Mouse (Mus musculus): ENCODE data around the gene Cspg4. TPM values are rescaled to one million over a fixed set of nuclear protein-coding genes. Genes with fewer than 3 reads are reported as not detected.
A peak's percentile ranks its signal among the peaks of the same experiment; 100 is the strongest.
"Not testable (repeated sequence)": the region's sequence is repeated elsewhere in the genome, so short reads cannot be mapped to it uniquely, and the experiment has no call there.

Gene Cspg4
- total RNA-seq, 2 experiments from 2014 or later, result 22.0 to 31.7 TPM

DNA sequence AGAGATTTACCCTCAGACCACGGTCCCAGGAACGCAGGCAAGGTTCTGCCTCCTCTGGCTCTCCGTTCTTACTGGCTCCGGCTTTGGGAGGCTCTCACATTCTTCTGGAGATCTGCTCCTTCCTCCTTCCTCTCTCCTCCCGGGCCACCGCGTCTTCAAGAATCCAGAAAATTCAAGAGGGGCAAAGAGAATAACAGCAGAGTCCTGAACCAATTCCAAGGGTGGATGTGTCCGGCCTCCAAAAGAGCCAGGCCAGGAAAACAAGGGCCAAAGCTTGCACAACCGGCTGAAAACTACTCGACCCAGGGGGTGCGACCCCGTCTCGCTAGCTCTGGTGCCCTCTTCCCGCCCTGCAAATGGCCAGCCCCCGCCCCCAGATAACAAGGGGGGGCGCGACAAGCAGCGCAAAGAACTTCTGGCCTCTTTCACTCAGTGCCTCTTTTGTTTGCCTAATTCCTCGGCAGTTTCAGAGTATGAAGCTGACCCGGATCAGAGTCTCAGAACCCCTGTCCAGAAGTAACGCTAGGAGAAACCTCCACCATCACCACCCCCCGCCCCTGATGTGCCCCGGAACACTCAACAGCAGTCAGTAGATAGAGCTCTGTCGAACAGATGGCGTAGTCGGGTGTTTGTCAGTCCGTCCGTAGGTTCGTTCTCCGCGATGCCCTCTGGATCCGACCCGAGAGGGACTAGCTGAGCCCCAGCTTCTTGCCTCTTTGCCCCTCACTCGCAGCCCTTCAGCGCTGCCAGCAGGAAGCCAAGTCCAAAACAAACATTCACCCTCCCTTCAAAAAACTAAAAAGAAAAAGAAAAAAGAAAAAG lies 62.6 kb downstream of the Cspg4 start:
- peak; percentile 31 for DNase-seq

DNA sequence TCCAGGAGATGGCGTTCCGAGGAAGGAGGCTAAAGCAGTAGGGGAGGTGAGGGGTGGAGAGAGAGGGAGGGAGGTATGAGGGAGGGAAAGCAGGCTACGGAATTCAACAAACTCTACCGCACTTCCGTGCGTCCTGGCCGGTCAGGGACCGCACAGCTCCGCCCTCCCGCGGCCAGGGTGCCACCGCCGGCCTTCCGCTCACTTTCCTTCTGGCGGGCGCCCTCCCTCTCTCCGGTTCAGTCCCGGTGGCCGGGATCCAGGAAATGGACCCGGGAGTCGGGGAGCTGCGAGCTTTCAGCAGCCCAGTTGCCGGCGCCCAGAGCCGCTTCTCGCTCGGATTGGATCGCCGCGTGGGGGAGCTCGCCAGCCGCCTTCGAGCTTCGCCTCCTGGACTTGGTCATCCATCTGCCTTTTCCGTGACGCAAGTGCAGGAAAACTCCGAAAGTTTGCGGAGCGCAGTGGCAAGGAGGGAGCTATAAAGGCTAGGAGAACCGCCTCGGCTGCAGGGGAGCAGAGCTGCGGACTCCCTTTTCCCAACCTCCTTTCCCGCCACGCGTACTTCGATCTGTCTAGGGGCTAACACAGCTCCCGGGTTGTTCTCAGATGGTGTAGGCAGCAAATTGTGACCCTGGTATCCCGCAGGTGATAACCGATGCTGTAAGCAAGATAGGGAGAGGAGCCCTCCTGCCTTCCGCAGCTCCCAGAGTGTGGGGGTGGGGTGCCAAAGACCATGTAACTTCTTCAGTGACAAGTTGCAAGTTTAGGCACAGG lies 63.4 kb downstream of the Cspg4 start, which contains the start of gene Snx33:
Snx33 (minus strand) TSS at position 331 of the 771 bp plus-strand sequence.
- DNase-seq, result peak; percentile 97

DNA sequence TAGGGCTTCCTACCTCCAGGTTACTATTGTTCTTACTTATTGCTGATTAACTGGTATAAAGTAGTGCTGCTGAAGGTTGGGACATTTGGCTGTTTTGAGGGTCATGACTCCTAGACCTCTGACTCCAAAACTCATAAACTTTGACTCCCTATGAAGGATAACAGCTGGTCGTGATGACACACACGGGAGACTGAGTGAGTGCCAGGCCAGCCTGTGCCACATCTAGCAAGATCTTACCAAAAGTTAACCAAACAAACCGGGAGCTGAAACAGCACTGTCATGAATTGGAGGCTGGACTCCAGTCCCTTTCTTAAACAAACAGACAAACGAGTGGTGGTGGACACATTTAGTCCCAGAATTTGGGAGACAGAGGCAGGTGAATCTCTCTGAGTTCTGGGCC lies 64.7 kb downstream of the Cspg4 start:
- no peak for DNase-seq

DNA sequence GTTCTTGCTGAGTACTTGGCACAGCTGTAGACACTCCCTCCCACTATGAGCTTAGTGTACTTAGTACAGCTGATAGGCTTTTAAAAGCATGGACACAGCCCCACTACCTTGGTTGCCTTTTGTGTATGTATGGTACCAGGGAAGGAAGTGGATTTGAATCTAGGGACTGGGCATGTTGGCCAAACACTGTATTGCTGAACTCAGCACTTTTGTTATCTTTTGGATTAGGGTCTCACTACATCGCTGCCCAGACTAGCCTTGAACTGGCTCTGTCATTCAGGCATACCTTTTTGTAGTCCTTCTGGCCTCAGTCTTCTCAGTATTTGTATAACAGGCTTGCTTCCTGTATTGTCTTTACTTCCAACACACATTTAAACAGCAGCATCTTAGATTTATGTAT lies 65.7 kb downstream of the Cspg4 start:
- no peak for DNase-seq

DNA sequence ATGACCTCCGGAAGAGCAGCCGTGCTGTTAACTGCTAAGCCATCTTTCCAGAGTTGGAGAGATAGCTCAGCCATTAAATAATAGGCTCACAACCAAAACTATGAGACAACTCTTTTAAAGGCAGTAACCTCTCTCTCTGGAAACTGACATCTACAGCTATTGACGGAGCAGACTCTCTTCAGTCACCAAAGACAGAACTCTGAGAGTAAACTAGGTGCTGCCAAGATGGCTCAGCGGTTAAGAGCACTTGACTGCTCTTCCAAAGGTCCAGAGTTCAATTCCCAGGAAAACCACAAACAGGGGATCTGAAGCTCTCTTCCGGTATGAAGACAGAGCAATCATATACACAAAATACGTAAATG lies 72.0 kb downstream of the Cspg4 start:
- no peak for DNase-seq

DNA sequence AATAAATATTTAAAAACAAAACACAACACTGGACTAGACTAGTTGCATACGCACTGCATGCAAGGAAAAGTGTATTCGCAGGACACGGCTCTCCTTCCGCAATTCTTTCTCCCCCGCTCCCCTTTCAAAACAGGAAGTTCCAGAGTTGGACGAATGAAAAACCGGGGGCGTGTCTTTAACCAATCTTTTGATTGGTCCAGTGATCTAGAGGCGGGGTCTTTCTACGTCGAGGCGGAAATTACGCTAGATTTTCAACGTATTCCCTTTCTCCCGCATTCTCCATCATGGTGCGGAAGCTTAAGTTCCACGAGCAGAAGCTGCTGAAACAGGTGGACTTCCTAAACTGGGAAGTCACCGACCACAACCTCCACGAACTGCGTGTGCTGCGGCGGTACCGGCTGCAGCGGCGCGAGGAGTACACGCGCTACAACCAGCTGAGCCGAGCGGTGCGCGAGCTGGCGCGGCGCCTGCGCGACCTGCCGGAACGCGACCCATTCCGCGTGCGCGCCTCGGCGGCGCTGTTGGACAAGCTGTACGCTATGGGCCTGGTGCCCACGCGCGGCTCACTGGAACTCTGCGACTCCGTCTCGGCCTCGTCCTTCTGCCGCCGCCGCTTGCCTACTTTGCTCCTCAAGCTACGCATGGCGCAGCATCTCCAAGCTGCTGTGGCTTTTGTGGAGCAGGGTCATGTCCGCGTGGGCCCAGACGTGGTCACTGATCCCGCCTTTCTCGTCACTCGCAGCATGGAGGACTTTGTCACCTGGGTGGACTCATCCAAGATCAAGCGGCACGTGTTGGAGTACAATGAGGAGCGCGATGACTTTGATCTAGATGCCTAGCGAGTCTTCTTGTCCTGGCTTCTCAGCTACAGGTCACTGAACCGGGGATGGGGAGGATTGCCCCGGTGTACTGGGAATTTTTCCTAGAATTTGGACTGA lies 72.7 kb downstream of the Cspg4 start, which contains the start of gene Imp3:
Imp3 (plus strand) TSS at position 253 of the 938 bp plus-strand sequence.
- DNase-seq, result peak; percentile 79

DNA sequence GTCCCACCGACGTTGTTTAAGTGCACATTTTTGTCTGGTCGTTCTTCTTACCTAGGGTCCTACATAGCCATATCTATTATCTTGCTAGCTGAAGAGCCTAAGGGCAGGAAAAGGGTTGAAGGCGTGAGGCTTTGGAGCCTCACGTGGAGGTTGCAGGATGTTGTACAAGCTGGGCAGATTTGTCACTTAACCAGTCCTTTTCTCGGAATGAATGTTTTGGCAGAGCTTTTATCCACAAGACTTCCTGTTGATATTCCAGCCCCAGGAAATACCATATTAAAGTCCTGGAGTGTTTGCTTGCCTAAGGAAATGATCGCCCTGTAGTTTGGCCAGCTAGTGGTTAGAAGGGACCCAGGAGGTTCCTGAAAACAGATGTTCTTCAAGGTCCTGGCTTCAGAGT lies 73.5 kb downstream of the Cspg4 start:
- no peak for DNase-seq

DNA sequence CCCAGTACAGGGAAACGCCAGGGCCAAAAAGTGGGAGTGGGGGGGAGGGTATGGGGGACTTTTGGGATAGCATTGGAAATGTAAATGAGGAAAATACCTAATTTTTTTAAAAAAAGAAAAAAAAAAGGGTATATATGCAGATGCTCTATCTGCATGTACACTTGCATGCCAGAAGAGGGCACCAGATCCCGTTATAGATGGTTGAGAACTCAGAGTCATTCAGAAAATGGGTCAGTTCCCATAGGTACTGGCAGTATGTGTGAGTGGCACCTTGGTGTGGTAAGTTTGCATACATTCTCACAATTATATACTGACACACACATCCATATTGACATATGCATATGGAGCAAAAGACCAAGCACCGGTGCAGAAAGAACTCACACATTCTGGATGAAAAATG lies 82.6 kb downstream of the Cspg4 start:
- DNase-seq, result peak; percentile 20

DNA sequence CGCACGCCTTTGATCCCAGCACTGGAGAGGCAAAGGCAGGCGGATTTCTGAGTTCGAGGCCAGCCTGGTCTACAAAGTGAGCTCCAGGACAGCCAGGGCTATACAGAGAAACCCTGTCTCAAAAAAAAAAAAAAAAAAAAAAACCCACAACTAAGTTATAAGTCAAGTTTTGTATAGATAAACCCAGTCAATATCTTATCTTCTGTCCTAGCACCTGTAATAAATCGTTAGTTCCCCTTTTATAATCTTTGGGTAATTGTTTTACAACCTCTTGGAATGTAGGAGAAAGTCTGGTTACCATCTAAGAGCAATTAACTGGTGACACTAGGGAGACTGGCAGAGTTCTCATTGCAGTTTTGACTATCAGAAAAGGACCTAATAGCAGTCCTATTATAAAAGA lies 83.9 kb downstream of the Cspg4 start:
- DNase-seq, result not testable (repeated sequence)

Other genes with a start within 250 kb of the Cspg4 start
- 1 to 10 TPM; 2.0 to 2.6 TPM for gene Lingo1, start 68.6 kb upstream of the Cspg4 start, total RNA-seq (2021)
- gene Odf3l1, start 354 bp upstream of the Cspg4 start, total RNA-seq (2021), result under 1 TPM; 0.72 to 0.82 TPM
- gene Snx33, start 63.3 kb downstream of the Cspg4 start, total RNA-seq (2021), result 1 to 10 TPM; 7.0 to 9.3 TPM
- 10 to 100 TPM; 43.0 to 46.6 TPM for gene Imp3, start 72.4 kb downstream of the Cspg4 start, total RNA-seq (2021)
- gene Snupn, start 85.8 kb downstream of the Cspg4 start, total RNA-seq (2021), result 1 to 10 TPM; 6.4 to 6.8 TPM
- gene Ptpn9, start 129.9 kb downstream of the Cspg4 start, total RNA-seq (2021), result 10 to 100 TPM; 11.3 to 12.6 TPM
- gene Sin3a, start 207.0 kb downstream of the Cspg4 start, total RNA-seq (2021), result 10 to 100 TPM; 25.1 to 29.9 TPM

Measured in gastrocnemius, postnatal 10 days (tissue).